Mouse (Mus musculus): Measurements from ENCODE around the gene Phlda1. TPM values are rescaled to one million over a fixed set of nuclear protein-coding genes. Genes with fewer than 3 reads are reported as not detected.

Phlda1 gene
- polyA plus RNA-seq, 1 experiment from 2014 or later = 6.5 TPM

DNA sequence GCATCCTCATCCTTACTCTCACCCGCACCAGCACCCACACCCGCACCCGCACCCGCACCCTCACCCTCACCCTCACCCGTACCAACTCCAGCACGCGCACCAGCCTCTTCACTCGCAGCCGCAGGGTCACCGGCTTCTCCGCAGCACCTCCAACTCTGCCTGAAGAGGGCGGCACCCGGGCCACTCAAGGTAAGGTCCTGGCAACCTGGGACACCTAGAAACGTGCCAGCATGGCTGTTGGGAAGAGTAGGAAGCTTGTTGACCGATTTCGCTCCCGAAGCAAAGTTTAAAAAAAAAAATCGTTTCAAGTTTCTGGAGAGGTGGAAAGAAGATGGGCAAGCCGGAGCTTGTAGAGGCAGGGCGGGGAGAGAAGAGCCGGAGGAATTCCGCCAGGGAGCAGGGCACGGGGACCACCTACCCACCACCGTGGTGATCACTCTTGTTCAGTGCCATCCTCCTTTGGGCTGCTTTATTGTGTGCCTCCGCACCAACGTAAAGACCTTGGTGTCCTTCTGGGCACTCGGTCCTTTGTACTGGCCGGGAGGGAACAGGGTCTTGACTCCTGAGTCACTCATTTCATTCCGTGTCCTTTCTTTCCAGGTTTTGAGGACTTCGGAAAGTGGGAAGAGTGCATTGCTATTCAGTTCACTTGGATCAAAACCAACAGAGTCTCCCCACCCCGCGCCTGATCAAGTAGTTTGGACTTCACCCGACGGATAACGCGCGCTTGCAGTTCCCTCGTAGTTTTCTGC is 1.6 kb downstream of the Phlda1 start:
- Histone ChIP-seq H3K9me3 (replicated peaks) (no peaks in the 10 kb centered on the region), H3K27me3 (replicated peaks) (peaks cover 34% of the 10 kb centered on the region), H3K9ac (peak overlapping the region; percentile 82), H3K4me2 (peak overlapping the region; percentile 99), H3K27ac (no peak overlapping the region), H3K4me1 (peaks cover 52% of the 10 kb centered on the region), H3K4me3 (peak overlapping the region; percentile 72), H3K36me3 (no peaks in the 10 kb centered on the region)
- 3% methylated on average over 38 of the region's 38 CpGs for WGBS (ENCODE audit: insufficient replicate concordance)
- ATAC-seq = no peak; the same call in 1 of the 2 replicates

DNA sequence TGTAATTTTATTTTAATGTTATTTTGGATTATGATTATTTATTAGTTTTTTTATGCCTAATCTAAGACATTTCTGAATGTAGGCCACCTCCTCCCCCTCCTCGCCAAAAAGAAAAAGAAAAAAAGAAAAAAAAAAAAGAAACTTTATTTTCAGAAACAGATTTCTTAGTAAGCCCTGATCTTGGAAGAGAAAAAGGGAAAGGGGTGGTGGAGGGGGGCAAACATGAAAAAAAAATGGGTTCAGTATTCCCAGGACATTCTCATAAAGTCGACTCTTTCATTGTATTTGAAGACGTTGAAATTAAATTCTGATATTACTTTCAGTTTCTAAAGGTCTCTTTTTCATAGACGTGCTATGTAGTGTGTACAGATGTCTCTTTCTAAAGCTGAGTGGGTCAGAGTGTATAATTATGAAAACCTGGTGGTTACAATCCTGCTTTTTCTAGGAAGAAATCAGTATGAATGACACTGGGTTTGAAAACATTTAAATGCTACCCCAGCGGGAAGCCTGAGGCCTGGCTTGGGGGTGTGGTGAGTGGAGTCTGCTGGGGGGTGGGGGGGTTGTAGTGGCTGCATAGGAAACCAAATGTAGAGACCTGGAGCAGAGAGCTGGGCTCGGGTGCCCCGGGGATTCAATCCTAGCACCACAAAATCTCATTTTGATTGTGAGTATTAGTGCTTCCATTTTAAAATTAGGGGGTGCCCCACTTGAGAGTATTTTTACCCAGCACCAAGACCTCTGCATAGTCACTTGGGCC is 2.4 kb downstream of the Phlda1 start:
- H3K4me2 ChIP-seq = peak overlapping the region; percentile 99
- no peak for ATAC-seq
- peaks cover 34% of the 10 kb centered on the region for H3K27me3 ChIP-seq (replicated peaks)
- 16% methylated on average over 7 of the region's 7 CpGs for WGBS (ENCODE audit: insufficient replicate concordance)
- H3K36me3 ChIP-seq = no peaks in the 10 kb centered on the region
- H3K9me3 ChIP-seq (replicated peaks) = no peaks in the 10 kb centered on the region
- no peak overlapping the region for H3K27ac ChIP-seq
- H3K9ac ChIP-seq = peak overlapping the region; percentile 82
- peak overlapping the region; percentile 72 for H3K4me3 ChIP-seq
- H3K4me1 ChIP-seq = peaks cover 50% of the 10 kb centered on the region

DNA sequence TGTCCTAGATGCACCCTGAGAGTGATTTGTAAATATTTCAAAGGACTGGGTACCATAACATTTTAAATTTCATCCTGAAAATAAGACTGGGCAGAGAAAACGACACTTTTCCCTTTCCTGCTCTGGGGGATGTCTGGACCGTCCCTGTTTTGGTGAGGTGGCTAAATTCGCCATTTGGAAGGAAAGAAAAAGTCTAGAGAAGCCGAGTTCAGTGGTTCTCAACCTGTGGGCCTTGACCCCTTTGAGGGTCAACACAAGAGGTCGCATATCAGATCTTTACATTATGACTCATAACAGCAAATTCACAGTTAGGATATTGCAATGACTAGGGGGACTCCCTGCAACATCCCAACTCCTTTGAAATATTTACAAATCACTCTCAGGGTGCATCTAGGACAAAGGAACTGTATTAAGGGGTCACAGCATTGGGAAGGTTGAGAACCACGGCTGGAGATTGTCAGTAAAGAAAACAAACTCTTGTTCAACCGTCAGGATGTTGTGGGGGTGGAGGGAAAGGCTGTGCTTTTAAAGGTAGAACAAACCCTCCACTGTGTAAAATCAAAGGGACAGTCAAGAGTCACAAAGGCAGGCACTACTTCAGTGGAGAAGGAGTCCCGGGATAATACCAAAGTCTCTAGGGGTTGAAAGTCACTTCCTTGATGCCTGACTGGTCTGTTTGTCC is 3.2 kb downstream of the Phlda1 start:
- no peak overlapping the region for H3K27ac ChIP-seq
- WGBS (ENCODE audit: insufficient replicate concordance) = 36% methylated on average over 8 of the region's 8 CpGs

DNA sequence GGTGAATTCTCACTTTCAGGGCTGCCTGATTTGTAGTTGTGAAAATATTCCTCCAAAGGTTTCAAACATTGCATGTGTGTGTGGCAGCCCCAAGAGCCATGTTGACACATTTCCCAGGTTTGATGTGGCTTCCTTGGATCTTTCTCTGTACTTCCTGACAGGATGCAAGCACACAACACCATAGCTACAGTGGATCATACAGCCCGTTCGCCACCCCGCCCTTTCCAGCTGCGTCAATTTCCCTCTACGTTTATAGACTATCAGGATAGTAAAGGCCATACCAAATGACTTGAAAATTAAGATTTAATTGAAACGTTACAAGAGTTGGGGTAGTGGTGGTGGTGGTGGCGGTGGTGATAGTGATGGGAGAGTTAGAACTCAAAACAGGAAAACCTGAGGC is 3.9 kb downstream of the Phlda1 start:
- no peak overlapping the region for H3K27ac ChIP-seq
- ATAC-seq = no peak

More for the DNA sequence above, 3.2 kb downstream of the Phlda1 start:
- peak overlapping the region; percentile 30 for H3K4me2 ChIP-seq
- no peak for ATAC-seq
- no peaks in the 10 kb centered on the region for H3K36me3 ChIP-seq
- peaks cover 34% of the 10 kb centered on the region for H3K27me3 ChIP-seq (replicated peaks)
- no peaks in the 10 kb centered on the region for H3K9me3 ChIP-seq (replicated peaks)
- H3K9ac ChIP-seq = no peak overlapping the region
- peak overlapping the region; percentile 27; the same call in 1 of the 2 replicates for H3K4me3 ChIP-seq
- peaks cover 45% of the 10 kb centered on the region for H3K4me1 ChIP-seq

DNA sequence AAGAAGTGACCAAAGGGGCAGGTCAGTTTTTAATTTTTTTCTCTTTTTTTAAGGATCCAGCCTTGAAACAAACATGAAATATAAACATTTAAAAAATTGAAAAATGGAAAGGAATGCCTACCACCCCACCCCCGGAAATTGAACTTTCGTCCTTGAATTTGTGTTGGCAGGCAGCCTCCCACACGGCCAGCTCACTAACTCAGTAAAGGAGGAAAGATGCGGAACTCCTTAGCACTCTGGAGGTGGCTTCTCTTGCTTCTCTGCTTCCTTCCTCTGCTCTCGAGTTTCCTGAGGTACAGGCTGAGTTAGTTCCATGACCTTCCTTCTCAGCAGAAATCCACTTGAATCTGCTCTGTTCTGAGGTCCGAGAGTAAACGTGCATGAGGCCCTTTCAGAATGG is 4.7 kb downstream of the Phlda1 start:
- H3K4me2 ChIP-seq = no peak overlapping the region
- H3K4me1 ChIP-seq = peaks cover 41% of the 10 kb centered on the region
- no peak overlapping the region for H3K4me3 ChIP-seq
- WGBS (ENCODE audit: insufficient replicate concordance) = 24% methylated on average over 7 of the region's 7 CpGs
- H3K9me3 ChIP-seq (replicated peaks) = no peaks in the 10 kb centered on the region
- no peak overlapping the region for H3K27ac ChIP-seq
- no peak for ATAC-seq
- no peaks in the 10 kb centered on the region for H3K36me3 ChIP-seq
- peaks cover 39% of the 10 kb centered on the region for H3K27me3 ChIP-seq (replicated peaks)
- no peak overlapping the region for H3K9ac ChIP-seq

More for the DNA sequence above, 3.9 kb downstream of the Phlda1 start:
- no peaks in the 10 kb centered on the region for H3K9me3 ChIP-seq (replicated peaks)
- H3K27me3 ChIP-seq (replicated peaks) = peaks cover 34% of the 10 kb centered on the region
- H3K4me2 ChIP-seq = no peak overlapping the region
- H3K9ac ChIP-seq = no peak overlapping the region
- WGBS (ENCODE audit: insufficient replicate concordance) = 58% methylated on average over 7 of the region's 7 CpGs
- H3K4me1 ChIP-seq = peaks cover 41% of the 10 kb centered on the region
- H3K4me3 ChIP-seq = no peak overlapping the region
- H3K36me3 ChIP-seq = no peaks in the 10 kb centered on the region

DNA sequence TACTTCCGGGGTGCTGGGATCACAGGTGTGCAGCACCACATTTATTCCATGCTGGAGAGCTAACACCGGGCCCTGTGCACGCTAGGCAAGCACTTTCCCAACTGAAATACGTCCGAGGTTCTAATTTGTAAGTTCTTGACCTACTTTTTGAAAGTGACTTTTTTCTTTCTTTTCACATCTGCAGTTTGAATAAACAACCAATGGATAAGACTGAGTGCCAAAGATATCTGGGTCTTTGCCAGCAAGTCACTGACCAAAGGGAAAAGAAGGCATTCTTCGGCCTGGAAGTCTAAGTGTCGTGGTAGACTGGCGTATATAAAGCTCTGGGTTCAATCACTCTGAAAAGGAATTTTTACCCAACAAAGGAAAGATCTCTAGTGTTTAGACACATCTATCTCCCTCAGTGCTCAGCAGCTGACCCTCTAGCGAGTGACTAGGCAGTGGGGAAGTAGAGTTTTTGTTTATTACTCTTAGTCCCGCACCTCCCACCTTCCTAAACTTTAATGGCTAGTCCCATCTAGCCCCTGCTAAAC is 6.0 kb downstream of the Phlda1 start:
- ATAC-seq = no peak
- no peaks in the 10 kb centered on the region for H3K36me3 ChIP-seq
- 73% methylated on average over 10 of the region's 10 CpGs for WGBS (ENCODE audit: insufficient replicate concordance)
- H3K4me1 ChIP-seq = peaks cover 41% of the 10 kb centered on the region
- H3K4me2 ChIP-seq = no peak overlapping the region
- H3K9me3 ChIP-seq (replicated peaks) = no peaks in the 10 kb centered on the region
- H3K27me3 ChIP-seq (replicated peaks) = peaks cover 34% of the 10 kb centered on the region
- H3K4me3 ChIP-seq = no peak overlapping the region
- no peak overlapping the region for H3K9ac ChIP-seq
- H3K27ac ChIP-seq = no peak overlapping the region

DNA sequence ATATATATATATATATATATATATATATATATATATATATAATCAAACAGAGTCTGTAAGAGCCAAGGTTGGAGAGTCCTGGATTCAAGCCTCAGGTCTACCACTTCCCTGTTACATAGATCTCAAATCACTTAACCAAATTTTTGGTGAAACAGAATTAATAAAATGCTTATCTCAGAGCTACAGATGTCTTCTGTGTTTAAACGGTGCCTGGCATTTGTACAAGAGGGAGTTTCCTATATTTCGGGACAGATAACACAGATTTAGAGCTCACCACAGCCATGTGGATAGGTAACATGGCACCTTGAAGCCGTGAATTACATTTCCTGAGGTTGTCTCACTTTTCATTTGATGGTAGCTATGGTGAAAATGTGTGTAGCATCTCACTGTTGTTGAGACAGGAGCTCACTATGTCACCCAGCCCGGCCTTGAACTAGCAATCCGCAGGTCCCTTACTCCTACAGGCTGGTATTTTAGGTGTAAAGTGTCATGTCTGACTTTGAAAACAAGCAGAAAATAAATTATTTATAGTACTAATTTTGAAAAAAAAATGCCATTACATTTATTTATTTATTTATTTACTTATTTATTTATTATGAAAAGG is 8.3 kb downstream of the Phlda1 start:
- 55% methylated on average over 5 of the region's 5 CpGs for WGBS (ENCODE audit: insufficient replicate concordance)

DNA sequence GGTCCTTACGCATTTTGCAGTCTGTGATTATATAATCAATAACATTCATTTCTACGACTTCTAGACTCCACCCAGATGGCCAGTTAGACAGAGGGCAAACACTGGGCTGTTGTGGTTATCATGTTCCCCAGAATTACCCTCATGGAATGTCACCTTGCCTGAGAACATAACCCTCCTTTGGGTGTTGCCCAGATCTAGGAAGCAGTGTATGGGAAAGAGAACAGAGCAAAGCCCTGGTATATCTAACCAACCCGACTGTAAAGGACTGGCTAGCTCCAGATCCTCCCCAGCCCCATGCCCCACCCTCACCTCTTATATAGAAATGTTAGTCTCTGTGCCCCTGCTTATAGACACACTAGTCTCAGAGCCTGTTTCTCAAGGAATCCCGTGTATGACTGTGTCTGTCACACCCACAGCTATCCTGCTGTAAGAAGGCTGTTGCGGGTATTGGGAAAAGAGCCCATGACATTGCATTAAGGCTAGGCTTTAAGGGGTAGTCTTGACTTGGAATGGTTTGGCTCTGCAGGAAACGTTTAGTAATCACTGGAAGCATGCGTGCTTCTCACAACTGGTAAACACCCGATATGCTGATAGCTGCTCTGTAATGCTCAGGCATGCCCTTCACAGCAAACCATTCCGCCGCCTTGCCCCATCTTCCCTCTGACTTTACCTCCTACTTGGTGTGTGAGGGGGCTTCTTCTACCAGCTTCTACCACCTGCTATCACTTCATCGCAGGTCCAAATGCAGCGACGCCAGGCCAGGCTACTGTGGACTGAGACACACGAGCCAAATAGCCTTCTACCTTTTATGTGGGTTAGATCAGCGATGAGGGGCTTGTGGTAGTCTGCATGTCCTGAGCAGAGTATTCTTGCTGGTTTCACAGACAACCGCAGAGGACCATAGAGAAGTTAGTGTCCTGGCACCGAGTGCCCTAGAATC is 9.3 kb downstream of the Phlda1 start:
- Histone ChIP-seq H3K27me3 (replicated peaks) (peaks cover 9% of the 10 kb centered on the region; the same call in 1 of the 2 replicates), H3K9ac (no peak overlapping the region; the same call in 1 of the 2 replicates), H3K9me3 (replicated peaks) (no peaks in the 10 kb centered on the region), H3K4me1 (peaks cover 22% of the 10 kb centered on the region), H3K4me3 (no peak overlapping the region), H3K27ac (no peak overlapping the region), H3K36me3 (no peaks in the 10 kb centered on the region), H3K4me2 (peak overlapping the region; percentile 1)
- ATAC-seq = 0 out of 2 replicates have a peak, but pooled peaks have one; percentile 44
- WGBS (ENCODE audit: insufficient replicate concordance) = 47% methylated on average over 17 of the region's 17 CpGs

More for the DNA sequence above, 8.3 kb downstream of the Phlda1 start:
- Histone ChIP-seq H3K4me2 (no peak overlapping the region), H3K9ac (no peak overlapping the region), H3K27ac (no peak overlapping the region), H3K9me3 (replicated peaks) (no peaks in the 10 kb centered on the region), H3K27me3 (replicated peaks) (peaks cover 17% of the 10 kb centered on the region), H3K36me3 (no peaks in the 10 kb centered on the region), H3K4me1 (peaks cover 25% of the 10 kb centered on the region), H3K4me3 (no peak overlapping the region)
- no peak for ATAC-seq

DNA sequence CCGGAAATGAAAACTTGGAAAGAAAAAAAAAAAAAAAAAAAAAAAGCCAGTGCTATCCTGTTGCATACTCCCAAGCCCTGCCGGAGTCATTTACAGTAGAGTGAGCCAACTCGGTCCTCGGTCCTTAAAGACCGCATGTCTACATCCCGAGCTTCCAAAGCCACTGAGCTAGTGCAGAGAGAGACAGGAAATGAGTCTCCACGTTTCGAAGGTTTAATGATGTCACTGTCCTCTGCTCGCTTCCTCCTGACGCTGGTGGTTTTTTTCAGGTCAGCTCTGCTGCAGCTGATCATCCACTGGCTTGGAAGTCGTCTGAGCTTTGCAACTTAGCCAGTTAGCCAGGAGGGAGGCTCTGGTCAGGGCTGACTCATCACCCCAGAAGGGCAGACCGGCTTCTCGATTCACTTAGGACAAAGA is 10.1 kb downstream of the Phlda1 start:
- H3K4me1 ChIP-seq = peaks cover 22% of the 10 kb centered on the region
- ATAC-seq = peak; percentile 53
- peaks cover 9% of the 10 kb centered on the region; the same call in 1 of the 2 replicates for H3K27me3 ChIP-seq (replicated peaks)
- 0 out of 2 replicates have a peak overlapping the region, but pooled peaks have one; percentile 23 for H3K27ac ChIP-seq
- WGBS (ENCODE audit: insufficient replicate concordance) = 18% methylated on average over 13 of the region's 13 CpGs
- peak overlapping the region; percentile 1; the same call in 1 of the 2 replicates for H3K4me2 ChIP-seq
- no peaks in the 10 kb centered on the region for H3K9me3 ChIP-seq (replicated peaks)
- no peaks in the 10 kb centered on the region for H3K36me3 ChIP-seq
- H3K4me3 ChIP-seq = no peak overlapping the region
- H3K9ac ChIP-seq = no peak overlapping the region

DNA sequence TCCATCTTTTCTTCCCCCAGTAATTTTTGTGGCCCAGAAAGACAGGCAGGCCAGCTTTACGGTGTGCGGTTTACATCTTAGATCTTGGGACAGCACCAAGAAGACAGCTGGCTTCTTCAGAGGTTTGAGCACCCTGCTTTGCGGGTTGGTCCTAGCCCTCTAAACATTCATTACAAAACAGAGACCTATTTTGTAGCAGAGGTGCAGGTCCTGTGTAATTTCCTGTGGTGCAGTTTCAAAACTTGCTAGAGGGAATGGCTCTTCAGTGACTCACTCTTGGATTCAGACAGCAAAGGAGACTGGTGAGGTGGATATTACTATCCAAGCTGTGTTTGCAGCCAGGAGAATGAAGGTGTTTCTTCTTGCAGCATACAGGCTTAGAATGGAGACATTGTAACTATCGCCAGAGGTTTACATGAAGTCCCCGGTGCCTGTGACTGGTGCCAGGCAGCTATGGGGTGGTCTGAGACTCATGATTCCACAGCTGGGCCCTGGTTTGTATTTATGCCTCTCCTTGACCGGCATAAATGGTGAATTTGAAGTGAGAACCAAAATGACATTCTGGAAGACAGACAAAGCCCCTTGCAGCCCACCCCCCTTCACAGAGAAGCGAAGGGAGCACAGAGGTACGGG is 10.8 kb downstream of the Phlda1 start:
- Histone ChIP-seq H3K27ac (0 out of 2 replicates have a peak overlapping the region, but pooled peaks have one; percentile 23), H3K4me1 (peaks cover 22% of the 10 kb centered on the region), H3K27me3 (replicated peaks) (peaks cover 9% of the 10 kb centered on the region; the same call in 1 of the 2 replicates), H3K9me3 (replicated peaks) (no peaks in the 10 kb centered on the region), H3K36me3 (no peaks in the 10 kb centered on the region), H3K9ac (no peak overlapping the region), H3K4me3 (no peak overlapping the region), H3K4me2 (no peak overlapping the region)
- ATAC-seq = no peak
- WGBS (ENCODE audit: insufficient replicate concordance) = 72% methylated on average over 8 of the region's 8 CpGs
